Mouse (Mus musculus): ENCODE results near the gene Gdf3. TPM values are rescaled to one million over a fixed set of nuclear protein-coding genes. Genes with fewer than 3 reads are reported as not detected.
"Not testable (repeated sequence)": the region's sequence is repeated elsewhere in the genome, so short reads cannot be mapped to it uniquely, and the experiment has no call there.

Gene Gdf3
- not detected in 2 replicates for polyA plus RNA-seq (2014; fragmentation: Nextera tagmentation; extraction: Ambion mirVana)

- WGBS: 65% methylated on average over 14 of the region's 14 CpGs
- Histone ChIP-seq H3K4me1 (replicated peaks; ENCODE audit: control insufficient read depth, insufficient read depth, low read length) (no peaks in the 10 kb centered on the region), H3K4me3 (replicated peaks; ENCODE audit: low read length) (no peak within 1 kb of the TSS), H3K9ac (no peak within 1 kb of the TSS), H3K9me3 (ENCODE audit: control insufficient read depth, low read length) (no peaks in the 10 kb centered on the region), H3K27ac (no peak within 1 kb of the TSS), H3K36me3 (replicated peaks; ENCODE audit: control insufficient read depth, insufficient read depth) (no peaks in the 10 kb centered on the region), H3K27me3 (ENCODE audit: control insufficient read depth, insufficient read depth, low read length) (no peaks in the 10 kb centered on the region), H3K4me2 (replicated peaks) (no peak within 1 kb of the TSS)
- ATAC-seq (ENCODE audit: low FRiP score) (no peak), DNase-seq (ENCODE audit: low spot score) (no peak)
These were observed at the start of gene Gdf3 for GRCm38 (mm10) chr6:122609771-122610170. Gene Gdf3, minus strand, starts transcription at chr6:122610087.

GRCm38 (mm10) chr6:122659567-122659966 is 49.7 kb upstream of the Gdf3 start:
- Histone ChIP-seq H3K9me3 (ENCODE audit: control insufficient read depth, low read length) (no peaks in the 10 kb centered on the region), H3K36me3 (replicated peaks; ENCODE audit: control insufficient read depth, insufficient read depth) (no peaks in the 10 kb centered on the region), H3K27ac (no peak overlapping the region), H3K9ac (no peak overlapping the region), H3K4me3 (replicated peaks; ENCODE audit: low read length) (no peak overlapping the region), H3K27me3 (ENCODE audit: control insufficient read depth, insufficient read depth, low read length) (peaks cover 9% of the 10 kb centered on the region; the same call in 1 of the 2 replicates), H3K4me1 (replicated peaks; ENCODE audit: control insufficient read depth, insufficient read depth, low read length) (no peaks in the 10 kb centered on the region), H3K4me2 (replicated peaks) (no peak overlapping the region)
- ATAC-seq (ENCODE audit: low FRiP score): no peak
- WGBS: 24% methylated on average over 7 of the region's 7 CpGs
- peak; percentile 56 for DNase-seq (ENCODE audit: low spot score)

- Histone ChIP-seq H3K4me3 (replicated peaks; ENCODE audit: low read length) (no peak overlapping the region), H3K36me3 (replicated peaks; ENCODE audit: control insufficient read depth, insufficient read depth) (no peaks in the 10 kb centered on the region), H3K27ac (no peak overlapping the region), H3K9ac (no peak overlapping the region), H3K9me3 (ENCODE audit: control insufficient read depth, low read length) (no peaks in the 10 kb centered on the region), H3K4me1 (replicated peaks; ENCODE audit: control insufficient read depth, insufficient read depth, low read length) (no peaks in the 10 kb centered on the region), H3K27me3 (ENCODE audit: control insufficient read depth, insufficient read depth, low read length) (peaks cover 9% of the 10 kb centered on the region; the same call in 1 of the 2 replicates), H3K4me2 (replicated peaks) (no peak overlapping the region)
- DNase-seq (ENCODE audit: low spot score): no peak
- 83% methylated on average over 5 of the region's 5 CpGs for WGBS
- ATAC-seq (ENCODE audit: low FRiP score): no peak
These were observed 47.7 kb upstream of the Gdf3 start for GRCm38 (mm10) chr6:122657630-122658029.

GRCm38 (mm10) chr6:122654301-122654700 is 44.4 kb upstream of the Gdf3 start:
- Histone ChIP-seq H3K27me3 (ENCODE audit: control insufficient read depth, insufficient read depth, low read length) (no peaks in the 10 kb centered on the region), H3K9me3 (ENCODE audit: control insufficient read depth, low read length) (no peaks in the 10 kb centered on the region), H3K4me3 (replicated peaks; ENCODE audit: low read length) (no peak overlapping the region), H3K9ac (no peak overlapping the region), H3K4me2 (replicated peaks) (no peak overlapping the region), H3K27ac (no peak overlapping the region), H3K36me3 (replicated peaks; ENCODE audit: control insufficient read depth, insufficient read depth) (no peaks in the 10 kb centered on the region), H3K4me1 (replicated peaks; ENCODE audit: control insufficient read depth, insufficient read depth, low read length) (no peaks in the 10 kb centered on the region)
- ATAC-seq (ENCODE audit: low FRiP score) (no peak), DNase-seq (ENCODE audit: low spot score) (no peak)
- 84% methylated on average over 6 of the region's 6 CpGs for WGBS

- Histone ChIP-seq H3K36me3 (replicated peaks; ENCODE audit: control insufficient read depth, insufficient read depth) (no peaks in the 10 kb centered on the region), H3K9me3 (ENCODE audit: control insufficient read depth, low read length) (no peaks in the 10 kb centered on the region)
- whole genome bisulfite sequencing: 69% methylated on average over 5 of the region's 5 CpGs
These were observed 40.6 kb upstream of the Gdf3 start for GRCm38 (mm10) chr6:122650398-122650980.

GRCm38 (mm10) chr6:122649903-122650302 is 40.0 kb upstream of the Gdf3 start:
- H3K4me3 ChIP-seq (replicated peaks; ENCODE audit: low read length): no peak overlapping the region
- no peaks in the 10 kb centered on the region for H3K27me3 ChIP-seq (ENCODE audit: control insufficient read depth, insufficient read depth, low read length)
- H3K36me3 ChIP-seq (replicated peaks; ENCODE audit: control insufficient read depth, insufficient read depth): no peaks in the 10 kb centered on the region
- no peaks in the 10 kb centered on the region for H3K9me3 ChIP-seq (ENCODE audit: control insufficient read depth, low read length)
- WGBS: 75% methylated on average over 3 of the region's 3 CpGs
- ATAC-seq (ENCODE audit: low FRiP score) (no peak), DNase-seq (ENCODE audit: low spot score) (no peak)
- no peak overlapping the region for H3K27ac ChIP-seq
- H3K4me2 ChIP-seq (replicated peaks): no peak overlapping the region
- H3K9ac ChIP-seq: no peak overlapping the region
- no peaks in the 10 kb centered on the region for H3K4me1 ChIP-seq (replicated peaks; ENCODE audit: control insufficient read depth, insufficient read depth, low read length)

More at GRCm38 (mm10) chr6:122650398-122650980, 40.6 kb upstream of the Gdf3 start:
- H3K9ac ChIP-seq: no peak overlapping the region
- no peaks in the 10 kb centered on the region for H3K27me3 ChIP-seq (ENCODE audit: control insufficient read depth, insufficient read depth, low read length)
- ATAC-seq (ENCODE audit: low FRiP score) (no peak), DNase-seq (ENCODE audit: low spot score) (no peak)
- no peak overlapping the region for H3K27ac ChIP-seq
- H3K4me1 ChIP-seq (replicated peaks; ENCODE audit: control insufficient read depth, insufficient read depth, low read length): no peaks in the 10 kb centered on the region
- H3K4me3 ChIP-seq (replicated peaks; ENCODE audit: low read length): no peak overlapping the region
- H3K4me2 ChIP-seq (replicated peaks): no peak overlapping the region

- WGBS: 91% methylated on average over 18 of the region's 21 CpGs
- H3K4me2 ChIP-seq (replicated peaks); H3K9ac ChIP-seq; ATAC-seq (ENCODE audit: low FRiP score); H3K27me3 ChIP-seq (ENCODE audit: control insufficient read depth, insufficient read depth, low read length); H3K9me3 ChIP-seq (ENCODE audit: control insufficient read depth, low read length); DNase-seq (ENCODE audit: low spot score); H3K4me1 ChIP-seq (replicated peaks; ENCODE audit: control insufficient read depth, insufficient read depth, low read length); H3K36me3 ChIP-seq (replicated peaks; ENCODE audit: control insufficient read depth, insufficient read depth); H3K27ac ChIP-seq; H3K4me3 ChIP-seq (replicated peaks; ENCODE audit: low read length): not testable (repeated sequence)
These were observed 34.3 kb upstream of the Gdf3 start for GRCm38 (mm10) chr6:122644196-122644595.

GRCm38 (mm10) chr6:122637566-122637965 is 27.7 kb upstream of the Gdf3 start:
- H3K9me3 ChIP-seq (ENCODE audit: control insufficient read depth, low read length); DNase-seq (ENCODE audit: low spot score); H3K4me3 ChIP-seq (replicated peaks; ENCODE audit: low read length); ATAC-seq (ENCODE audit: low FRiP score); H3K36me3 ChIP-seq (replicated peaks; ENCODE audit: control insufficient read depth, insufficient read depth); H3K4me2 ChIP-seq (replicated peaks); H3K27ac ChIP-seq; H3K4me1 ChIP-seq (replicated peaks; ENCODE audit: control insufficient read depth, insufficient read depth, low read length); H3K9ac ChIP-seq; H3K27me3 ChIP-seq (ENCODE audit: control insufficient read depth, insufficient read depth, low read length): not testable (repeated sequence)
- 89% methylated on average over 4 of the region's 4 CpGs for WGBS

GRCm38 (mm10) chr6:122636666-122637065 is 26.8 kb upstream of the Gdf3 start:
- ATAC-seq (ENCODE audit: low FRiP score): no peak
- WGBS: 79% methylated on average over 3 of the region's 3 CpGs
- no peak overlapping the region for H3K4me3 ChIP-seq (replicated peaks; ENCODE audit: low read length)

GRCm38 (mm10) chr6:122635315-122635714 is 25.4 kb upstream of the Gdf3 start:
- Histone ChIP-seq H3K36me3 (replicated peaks; ENCODE audit: control insufficient read depth, insufficient read depth) (no peaks in the 10 kb centered on the region), H3K9ac (no peak overlapping the region)
- no peak for ATAC-seq (ENCODE audit: low FRiP score)

More at GRCm38 (mm10) chr6:122636666-122637065, 26.8 kb upstream of the Gdf3 start:
- Histone ChIP-seq H3K36me3 (replicated peaks; ENCODE audit: control insufficient read depth, insufficient read depth) (no peaks in the 10 kb centered on the region), H3K9ac (no peak overlapping the region), H3K27me3 (ENCODE audit: control insufficient read depth, insufficient read depth, low read length) (no peaks in the 10 kb centered on the region), H3K27ac (no peak overlapping the region), H3K4me2 (replicated peaks) (no peak overlapping the region), H3K9me3 (ENCODE audit: control insufficient read depth, low read length) (no peaks in the 10 kb centered on the region), H3K4me1 (replicated peaks; ENCODE audit: control insufficient read depth, insufficient read depth, low read length) (no peaks in the 10 kb centered on the region)
- DNase-seq (ENCODE audit: low spot score): no peak

More at GRCm38 (mm10) chr6:122635315-122635714, 25.4 kb upstream of the Gdf3 start:
- Histone ChIP-seq H3K9me3 (ENCODE audit: control insufficient read depth, low read length) (no peaks in the 10 kb centered on the region), H3K27ac (no peak overlapping the region), H3K4me2 (replicated peaks) (no peak overlapping the region), H3K4me1 (replicated peaks; ENCODE audit: control insufficient read depth, insufficient read depth, low read length) (no peaks in the 10 kb centered on the region), H3K4me3 (replicated peaks; ENCODE audit: low read length) (no peak overlapping the region), H3K27me3 (ENCODE audit: control insufficient read depth, insufficient read depth, low read length) (no peaks in the 10 kb centered on the region)
- WGBS: 88% methylated on average over 7 of the region's 7 CpGs
- DNase-seq (ENCODE audit: low spot score): no peak

All from hindbrain, embryonic 14.5 days (tissue).